In the genomic region with DNA sequence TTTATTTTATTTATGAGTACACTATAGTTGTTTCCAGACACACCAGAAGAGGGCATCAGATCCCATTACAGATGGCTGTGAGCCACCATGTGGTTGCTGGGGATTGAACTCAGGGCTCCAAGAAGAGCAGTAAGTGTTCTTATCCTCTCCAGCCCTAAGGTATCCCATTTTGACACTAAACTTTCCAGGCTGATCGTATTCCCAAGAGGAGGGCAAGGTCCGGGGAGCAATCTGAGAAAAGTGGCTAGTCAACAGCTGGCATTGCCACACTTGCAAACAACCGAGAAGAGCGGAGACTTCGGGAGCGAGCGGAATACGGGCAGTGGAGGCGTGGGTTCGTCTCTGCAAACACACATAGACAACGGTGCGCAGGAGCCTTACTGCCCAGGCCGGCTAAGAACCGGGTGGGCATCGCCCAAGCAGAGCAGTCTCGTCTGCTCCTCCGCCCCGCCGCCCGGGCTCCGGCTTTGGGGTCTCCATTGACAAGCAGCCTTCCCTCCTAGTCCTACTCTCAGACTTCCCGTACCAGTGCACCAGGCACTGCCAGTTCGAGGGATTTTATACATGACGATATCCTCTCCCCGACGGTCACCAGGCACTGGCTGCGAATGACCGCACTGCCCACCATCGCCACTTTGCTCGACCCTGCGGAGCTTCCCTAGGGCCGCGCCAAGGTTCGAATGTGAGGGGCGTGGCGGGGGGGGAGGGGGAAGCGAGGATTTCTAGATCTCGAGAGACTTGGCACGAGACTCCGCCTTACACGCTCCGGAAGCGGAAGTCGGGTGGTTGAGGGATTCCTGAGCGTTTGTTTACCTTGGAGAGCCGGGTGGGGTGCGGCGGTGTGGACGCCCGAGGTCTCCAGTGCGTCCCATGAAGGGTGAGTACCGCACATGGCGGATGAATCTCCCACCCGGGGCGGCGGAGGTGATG, we compare ENCODE assay signal across 8 mouse cellular contexts. TPM values are rescaled to one million over a fixed set of nuclear protein-coding genes. Genes with fewer than 3 reads are reported as not detected.
DNase-seq lines count a peak whose midpoint lies in the region; ATAC-seq lines count a peak whose summit lies in the region.

A gene (plus strand): TSS at position 746 of the 930 bp plus-strand sequence.

- no peaks in the 10 kb centered on the region for H3K27me3 ChIP-seq in hindbrain, embryonic 11.5 days (ENCODE audit: control insufficient read depth, insufficient read depth, low read length)

- no peaks in the 10 kb centered on the region for H3K36me3 ChIP-seq in hindbrain, embryonic 11.5 days (ENCODE audit: control insufficient read depth, insufficient read depth, low read length)

- H3K9ac ChIP-seq in hindbrain, embryonic 11.5 days (ENCODE audit: low read depth, low read length), result peak within 1 kb of the TSS; percentile 90

- under 1% methylated on average over 53 of the region's 56 CpGs for WGBS in hindbrain, embryonic 11.5 days

- ATAC-seq in hindbrain, embryonic 11.5 days (ENCODE audit: low FRiP score), result peak; percentile 98

- H3K9me3 ChIP-seq in hindbrain, embryonic 11.5 days (ENCODE audit: control insufficient read depth, low read length), result no peaks in the 10 kb centered on the region

- H3K27ac ChIP-seq in hindbrain, embryonic 11.5 days (ENCODE audit: low read depth, low read length), result peak within 1 kb of the TSS; percentile 84

- peak; percentile 95 for DNase-seq in Muller cell, postnatal 12 days (ENCODE audit: inconsistent ontology term)
- peak; percentile 84 for DNase-seq in cerebellum, adult 9-11 months
- peak; percentile 59 to 90 for DNase-seq in frontal cortex, adult 2 months (ENCODE audit: extremely low spot score in 1 of 2, low spot score in 1 of 2)
- DNase-seq in hindbrain, embryonic 11.5 days (ENCODE audit: low spot score), result peak; percentile 98
- peak; percentile 85 to 88 for DNase-seq in layer of hippocampus, postnatal 10 days (ENCODE audit: low spot score in 2 of 2)
- peak; percentile 92 for DNase-seq in lung, postnatal 14 days
- DNase-seq in retina, adult 2 months (ENCODE audit: low read depth, low spot score), result peak; percentile 80
- peak; percentile 83 to 84 for DNase-seq in thymus, postnatal 36 days

- peak within 1 kb of the TSS; percentile 98 for H3K4me3 ChIP-seq in hindbrain, embryonic 11.5 days (ENCODE audit: low read depth, low read length)

- H3K4me2 ChIP-seq in hindbrain, embryonic 11.5 days (replicated peaks; ENCODE audit: low read depth, low read length), result peak within 1 kb of the TSS; percentile 91

- H3K4me1 ChIP-seq in hindbrain, embryonic 11.5 days (replicated peaks; ENCODE audit: control insufficient read depth, insufficient read depth, low read length), result no peaks in the 10 kb centered on the region

RNA-seq across cellular contexts. Expression of the gene that starts here (rescaled TPM):
- 72.0 and 83.5 TPM in 2 replicates for polyA plus RNA-seq in frontal cortex, adult 2 months (2012; rRNA removed)
- polyA plus RNA-seq in hindbrain, embryonic 11.5 days (2014; fragmentation: Nextera tagmentation; extraction: Ambion mirVana), result 130 and 132 TPM in 2 replicates
- total RNA-seq in layer of hippocampus, postnatal 10 days (2021), result 10 to 100 TPM; 52.3 to 58.1 TPM

Comparison
In these comparisons a context has a peak if more than half of its experiments do, and no peak if none do; other contexts are left out.
1. Peak in every context shown above with its lines: DNase-seq, ATAC-seq, H3K4me3 ChIP-seq and H3K27ac ChIP-seq.